In genomic region chr1:52701941-52702340, GRCm38 (mm10) we compare ENCODE assay signal across 19 mouse cellular contexts. TPM values are rescaled to one million over a fixed set of nuclear protein-coding genes. Genes with fewer than 3 reads are reported as not detected.
A peak's percentile ranks its signal among the peaks of the same experiment; 100 is the strongest.
DNase-seq lines count a peak whose midpoint lies in the region; ATAC-seq and TF ChIP-seq lines count a peak whose summit lies in the region.
"Had no signal": no experiment of that assay in that cellular context is flagged by ENCODE, and none has a peak within 500 bp of the region (broad histone marks: within the 10 kb centered on the region; RNA-seq: fewer than 3 reads in every experiment).

No protein-coding gene starts in this region.

- H3K36me3 ChIP-seq in midbrain, embryonic 11.5 days (ENCODE audit: control insufficient read depth, insufficient read depth, low read length): no peaks in the 10 kb centered on the region
- H3K36me3 ChIP-seq in midbrain, embryonic 14.5 days (ENCODE audit: control insufficient read depth, insufficient read depth, low read length): no peaks in the 10 kb centered on the region
- peaks cover 0 to 17% of the 10 kb centered on the region in 2 experiments; a peak in 2 of 4 replicates for H3K36me3 ChIP-seq in MEL (ENCODE audit: control insufficient read depth in 1 of 2, insufficient read depth in 2 of 2, low read length in 2 of 2)
- H3K36me3 ChIP-seq: G1E had no signal

- no peaks in the 10 kb centered on the region for H3K79me2 ChIP-seq in MEL (ENCODE audit: control insufficient read depth, insufficient read depth, low read length, poor library complexity)

- TF ChIP-seq CTCF in MEL (IDR thresholded peaks at IDR 0.05 in 2 of 3, conservative IDR thresholded peaks at IDR 0.05 in 1 of 3; ENCODE audit: control insufficient read depth in 1 of 3, insufficient read depth in 1 of 3, low read depth in 2 of 3, low read length in 3 of 3, poor library complexity in 1 of 3, severe bottlenecking in 1 of 3): no peak

- H3K4me1 ChIP-seq in midbrain, embryonic 11.5 days (ENCODE audit: control insufficient read depth, insufficient read depth, low read length): no peaks in the 10 kb centered on the region
- no peaks in the 10 kb centered on the region for H3K4me1 ChIP-seq in midbrain, embryonic 14.5 days (ENCODE audit: control insufficient read depth, insufficient read depth, low read length)
- peaks cover 10 to 14% of the 10 kb centered on the region in 2 experiments for H3K4me1 ChIP-seq in MEL (ENCODE audit: control insufficient read depth in 1 of 2, insufficient read depth in 2 of 2, low read length in 2 of 2)

- no peak for TF ChIP-seq POLR2A in MEL (IDR thresholded peaks at IDR 0.05; ENCODE audit: control insufficient read depth in 1 of 2, insufficient read depth in 1 of 2, low read depth in 1 of 2, low read length in 2 of 2, poor library complexity in 1 of 2)

- H3K27me3 ChIP-seq in midbrain, embryonic 11.5 days (ENCODE audit: control insufficient read depth, insufficient read depth, low read length): no peaks in the 10 kb centered on the region
- H3K27me3 ChIP-seq in midbrain, embryonic 14.5 days (ENCODE audit: control insufficient read depth, insufficient read depth, low read length): no peaks in the 10 kb centered on the region
- no peaks in the 10 kb centered on the region for H3K27me3 ChIP-seq in MEL (ENCODE audit: control insufficient read depth in 1 of 2, insufficient read depth in 2 of 2, low read length in 2 of 2)
- H3K27me3 ChIP-seq: CH12.LX, Patski had no signal

- no peak for ATAC-seq in midbrain, embryonic 11.5 days (ENCODE audit: low FRiP score)
- ATAC-seq in midbrain, embryonic 14.5 days (ENCODE audit: low FRiP score, low TSS enrichment): no peak
- ATAC-seq: activated CD4-positive, CD25-positive, alpha-beta regulatory T cell, adult 4 months; CD4-positive, CD25-positive, alpha-beta regulatory T cell, adult 4 months; Patski had no signal

- H3K4me2 ChIP-seq in midbrain, embryonic 11.5 days: no peak overlapping the region
- H3K4me2 ChIP-seq in midbrain, embryonic 14.5 days (ENCODE audit: low read length): no peak overlapping the region

- no peak overlapping the region for H3K4me3 ChIP-seq in midbrain, embryonic 11.5 days (ENCODE audit: low read depth, low read length)
- no peak overlapping the region for H3K4me3 ChIP-seq in midbrain, embryonic 14.5 days (replicated peaks; ENCODE audit: low read depth, low read length)
- no peak overlapping the region for H3K4me3 ChIP-seq in MEL (ENCODE audit: control insufficient read depth in 1 of 2, insufficient read depth in 1 of 2, low read depth in 2 of 2, low read length in 2 of 2)

- no peak overlapping the region for H3K27ac ChIP-seq in midbrain, embryonic 11.5 days (ENCODE audit: low read depth, low read length)
- no peak overlapping the region for H3K27ac ChIP-seq in midbrain, embryonic 14.5 days (replicated peaks; ENCODE audit: low read depth, low read length)
- no peak overlapping the region for H3K27ac ChIP-seq in MEL (ENCODE audit: control insufficient read depth, low read depth, low read length)

- peak; percentile 6 for DNase-seq in midbrain, embryonic 11.5 days (ENCODE audit: low spot score, missing footprints)
- DNase-seq in midbrain, embryonic 14.5 days: no peak
- DNase-seq in MEL (ENCODE audit: low read depth, low spot score): peak; percentile 36
- no peak for DNase-seq in cerebellum, adult 11 months
- DNase-seq: adrenal gland, adult 8-10 months; adrenal gland, postnatal 10 days; adrenal gland, postnatal 14 days; adrenal gland, postnatal 25 days; adrenal gland, postnatal 36 days; B cell, adult 2 months; cerebellum, adult 11-12 months; cerebellum, adult 18-20 months; cerebellum, adult 2 months; cerebellum, adult 8-10 months had no signal

- peak; percentile 65 to 68; a peak in 3 of 4 replicates for TF ChIP-seq EP300 in MEL (IDR thresholded peaks at IDR 0.05; ENCODE audit: low read depth in 1 of 2, low read length in 2 of 2)

- TF ChIP-seq RAD21 in MEL (IDR thresholded peaks at IDR 0.05; ENCODE audit: low read depth, low read length): no peak

- no peaks in the 10 kb centered on the region for H3K9me3 ChIP-seq in midbrain, embryonic 11.5 days (ENCODE audit: control insufficient read depth, low read length)
- no peaks in the 10 kb centered on the region for H3K9me3 ChIP-seq in midbrain, embryonic 14.5 days (ENCODE audit: control insufficient read depth, low read length)
- H3K9me3 ChIP-seq in MEL (replicated peaks; ENCODE audit: insufficient read depth, low read length): no peaks in the 10 kb centered on the region
- H3K9me3 ChIP-seq: G1E had no signal

- WGBS in midbrain, embryonic 11.5 days: 95% methylated on average over 1 of the region's 1 CpGs
- WGBS in midbrain, embryonic 14.5 days: 96% methylated on average over 1 of the region's 1 CpGs

- no peak overlapping the region for H3K9ac ChIP-seq in midbrain, embryonic 11.5 days (ENCODE audit: low read length)
- H3K9ac ChIP-seq in midbrain, embryonic 14.5 days (replicated peaks; ENCODE audit: low read length): no peak overlapping the region
- H3K9ac ChIP-seq in MEL (ENCODE audit: control insufficient read depth, low read depth, low read length, poor library complexity, severe bottlenecking): no peak overlapping the region

TF ChIP-seq in MEL, 35 proteins besides CTCF, POLR2A, EP300 and RAD21:
- no peak for TF ChIP-seq CHD2 (IDR thresholded peaks at IDR 0.05; ENCODE audit: low read length)
- TF ChIP-seq RCOR1 (IDR thresholded peaks at IDR 0.05; ENCODE audit: low read depth, low read length): peak; percentile 71
- TF ChIP-seq GATA1 (IDR thresholded peaks at IDR 0.05; ENCODE audit: low read depth, low read length): peak; percentile 69
- 0 out of 2 replicates have a peak, but pooled peaks have one; percentile 13 for TF ChIP-seq MAX (IDR thresholded peaks at IDR 0.05; ENCODE audit: low read length)
- TF ChIP-seq TCF12 (IDR thresholded peaks at IDR 0.05; ENCODE audit: low read depth, low read length): no peak
- peak; percentile 32; the same call in 1 of the 2 replicates for TF ChIP-seq MXI1 (IDR thresholded peaks at IDR 0.05; ENCODE audit: low read depth, low read length)
- TF ChIP-seq SIN3A (IDR thresholded peaks at IDR 0.05; ENCODE audit: low read length): no peak

RNA-seq across cellular contexts. Expression of gene Mfsd6, which starts 25.3 kb away (rescaled TPM):
- polyA plus RNA-seq in midbrain, embryonic 11.5 days (2014; fragmentation: Nextera tagmentation; extraction: Ambion mirVana): 3.1 and 3.4 TPM in 2 replicates
- polyA plus RNA-seq in midbrain, embryonic 14.5 days (2014; fragmentation: Nextera tagmentation; extraction: Ambion mirVana): 10.3 and 12.0 TPM in 2 replicates
- 2.9 and 4.3 TPM in 2 replicates for total RNA-seq in MEL (2012; rRNA removed)
- 1 to 10 TPM in 1 of 2 experiments, not detected in 1; 6.4 TPM for polyA plus RNA-seq in MEL (2012; ENCODE audit: insufficient read depth in 1 of 2, insufficient read length in 2 of 2, low read depth in 1 of 2, low replicate concordance in 2 of 2, missing spikeins in 1 of 2)

Comparison
In these comparisons a context has a peak if more than half of its experiments do, and no peak if none do; other contexts are left out.
1. DNase-seq: peak in midbrain, embryonic 11.5 days (single experiment) and MEL (single experiment); none in midbrain, embryonic 14.5 days (single experiment) and cerebellum, adult 11 months (single experiment).